Mouse (Mus musculus) kidney, postnatal 25 days (tissue): Measurements from ENCODE around the gene Tmem183a.

Experiments
- DNase-seq, 2 experiments: peaks; one replicate each; pipeline ENCODE4 v3.0.0; 2021; ENCODE audit warnings: mixed read lengths in 2 of 2

The Tmem183a gene

DNA sequence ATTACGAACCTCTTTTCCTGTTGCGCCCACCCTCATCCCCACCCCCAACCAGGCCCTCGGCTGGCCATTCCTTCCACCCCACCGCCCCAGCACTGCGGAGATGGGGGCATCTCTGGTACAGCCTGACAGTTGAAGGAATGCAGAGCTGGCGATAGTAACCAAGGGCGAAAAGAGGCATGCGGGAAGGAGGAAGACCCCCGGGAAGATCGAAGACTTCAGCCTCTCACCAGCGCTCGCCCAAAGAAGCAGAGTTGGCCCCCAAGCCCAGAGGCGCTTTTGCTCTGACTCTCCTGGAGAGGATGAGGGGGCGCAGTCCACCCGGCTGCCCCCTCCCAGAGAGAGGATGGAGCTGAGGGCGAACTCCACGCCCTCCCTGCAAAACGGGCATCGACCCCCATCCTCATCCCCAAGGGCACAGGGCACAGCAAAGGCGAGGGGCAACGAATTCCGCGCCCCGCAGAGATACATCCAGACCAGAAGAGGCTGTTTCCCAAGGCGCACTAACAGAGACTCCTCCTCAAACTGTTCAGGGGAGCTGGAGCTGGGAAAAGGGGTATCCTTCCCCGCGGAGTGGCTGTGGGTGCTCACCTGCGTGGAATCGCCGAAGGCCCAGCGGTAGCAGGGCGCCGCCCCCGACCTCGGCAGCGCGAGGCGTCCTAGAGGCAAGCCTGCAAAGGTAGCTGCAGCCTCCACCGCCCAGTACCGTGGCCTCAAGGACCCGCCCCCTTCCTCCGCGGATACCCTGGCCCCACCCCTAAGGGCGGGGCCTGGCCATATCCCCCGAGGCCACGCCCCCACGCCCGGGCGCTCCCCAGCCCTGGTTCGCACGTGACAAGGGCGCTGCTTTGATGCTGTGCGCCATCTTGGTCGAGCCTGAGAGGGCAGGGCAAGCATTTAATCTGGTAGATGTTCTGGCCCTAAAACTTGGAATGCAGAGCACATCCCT is 17.5 kb downstream of the Tmem183a start:
- DNase-seq, result peak; percentile 77 to 87

GRCm38 (mm10) chr1:134343567-134343966 is 18.2 kb downstream of the Tmem183a start:
- no peak for DNase-seq

DNA sequence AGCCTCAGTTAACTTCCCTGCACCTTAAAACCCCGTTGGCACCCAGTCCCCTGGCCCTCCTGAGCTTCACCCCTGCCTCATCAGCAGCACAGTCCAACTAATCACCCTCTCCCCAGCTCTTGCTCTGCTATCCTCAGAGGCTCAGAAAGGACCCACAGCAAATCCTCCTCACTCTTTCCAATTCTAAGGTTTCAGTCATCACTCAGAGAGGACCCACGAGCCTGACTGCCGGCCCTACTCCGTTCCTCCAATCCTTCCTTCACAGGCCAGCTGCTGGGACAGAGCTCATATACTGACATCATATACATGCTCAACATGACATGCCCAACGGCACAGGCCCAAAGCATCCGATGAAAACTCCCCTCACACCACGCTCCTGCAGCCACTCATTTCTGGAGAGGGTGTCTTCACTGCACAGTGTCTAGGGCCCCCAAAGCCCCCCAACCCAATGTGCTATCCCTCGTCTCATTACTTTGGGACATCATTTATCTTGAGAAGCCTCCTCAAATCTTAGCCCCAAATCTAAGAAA is 18.9 kb downstream of the Tmem183a start:
- DNase-seq, result no peak

DNA sequence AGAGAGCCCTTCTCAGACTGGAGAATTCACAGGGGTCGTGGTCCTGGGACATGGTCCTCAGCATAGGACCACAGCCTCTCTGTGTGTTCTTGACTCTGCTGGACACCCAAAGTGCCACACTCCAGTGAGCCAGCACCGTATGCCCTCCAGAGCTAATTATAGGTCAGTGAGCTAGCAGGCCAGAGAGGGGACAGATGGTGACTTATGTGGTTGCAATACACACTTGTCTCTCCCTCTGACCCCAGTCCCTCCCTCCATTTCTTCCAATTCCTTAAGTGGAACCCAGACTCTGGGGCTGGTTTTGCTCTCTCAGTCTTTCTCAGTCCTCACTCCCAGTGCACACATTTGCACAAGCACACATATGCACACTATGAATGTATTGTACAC is 19.5 kb downstream of the Tmem183a start:
- DNase-seq, result no peak

DNA sequence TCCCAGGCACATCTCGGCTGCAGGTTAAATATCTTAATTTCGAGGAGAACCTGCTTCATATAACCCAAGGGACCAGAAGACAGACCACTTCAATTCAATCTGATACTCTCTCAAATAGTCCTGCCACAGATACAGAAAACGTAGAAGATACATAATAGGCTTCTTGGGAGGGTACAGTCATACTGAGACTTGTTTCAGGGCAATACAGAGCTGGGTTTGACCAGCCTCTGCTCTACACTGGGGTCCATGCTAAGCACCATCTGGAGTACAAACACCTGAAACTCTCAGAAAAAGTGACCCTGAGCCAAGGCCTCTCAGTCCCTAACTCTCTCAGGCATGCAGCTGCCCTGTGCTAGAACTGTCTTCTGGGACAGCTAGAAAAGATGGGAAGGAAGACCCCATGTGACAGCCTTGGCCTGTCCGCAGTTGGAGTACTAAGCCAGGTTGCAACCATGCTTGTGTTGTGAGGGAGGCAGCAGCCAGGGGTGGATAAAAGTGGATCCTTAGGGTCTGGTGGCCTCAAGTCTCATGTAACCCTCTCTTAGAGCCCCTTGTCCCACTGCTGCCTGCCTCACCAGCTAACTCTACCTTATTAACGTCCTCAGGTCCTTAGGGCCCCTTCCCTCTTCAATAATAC is 20.0 kb downstream of the Tmem183a start:
- no peak for DNase-seq

DNA sequence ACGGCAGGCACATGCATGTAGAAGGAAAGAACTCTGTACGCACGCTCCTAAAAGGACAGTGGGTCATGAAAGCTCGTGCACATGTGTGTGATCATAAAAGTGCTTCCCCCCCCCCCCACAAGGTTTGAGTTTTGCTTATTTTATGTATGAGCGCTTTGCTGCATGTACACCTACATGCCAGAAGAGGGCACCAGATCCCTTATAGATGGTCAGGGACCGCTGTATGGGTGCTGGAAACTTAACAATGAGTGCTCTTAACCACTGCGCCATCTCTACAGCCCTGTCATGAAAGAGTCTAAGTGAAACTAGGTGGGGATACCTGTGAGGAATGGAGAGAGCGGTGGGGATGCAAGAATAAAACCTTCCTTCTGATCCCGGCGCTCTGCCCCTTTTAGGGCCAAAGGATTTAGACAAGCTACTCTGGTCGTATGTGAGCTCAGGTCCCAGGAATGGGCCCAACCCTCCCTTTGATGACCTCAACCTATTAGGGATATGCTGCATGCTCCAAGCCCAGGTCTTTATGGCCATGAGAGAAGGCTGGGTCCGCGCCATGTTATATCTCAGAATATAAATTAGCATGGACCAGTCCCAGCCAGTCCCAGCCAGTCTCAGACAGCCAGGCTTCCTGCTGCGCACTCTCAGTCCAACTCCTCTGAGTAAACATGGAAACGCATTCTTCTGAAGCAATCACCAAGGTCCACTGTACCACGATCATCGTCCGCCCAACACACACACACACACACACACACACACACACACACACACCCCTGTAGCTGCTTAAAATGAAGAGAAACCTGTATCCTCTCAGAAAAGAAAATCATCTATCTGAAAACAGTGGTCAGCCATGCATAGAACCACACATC is 21.8 kb downstream of the Tmem183a start:
- no peak for DNase-seq

- no peak for DNase-seq
Measured at GRCm38 (mm10) chr1:134339162-134339561, 22.6 kb downstream of the Tmem183a start.

DNA sequence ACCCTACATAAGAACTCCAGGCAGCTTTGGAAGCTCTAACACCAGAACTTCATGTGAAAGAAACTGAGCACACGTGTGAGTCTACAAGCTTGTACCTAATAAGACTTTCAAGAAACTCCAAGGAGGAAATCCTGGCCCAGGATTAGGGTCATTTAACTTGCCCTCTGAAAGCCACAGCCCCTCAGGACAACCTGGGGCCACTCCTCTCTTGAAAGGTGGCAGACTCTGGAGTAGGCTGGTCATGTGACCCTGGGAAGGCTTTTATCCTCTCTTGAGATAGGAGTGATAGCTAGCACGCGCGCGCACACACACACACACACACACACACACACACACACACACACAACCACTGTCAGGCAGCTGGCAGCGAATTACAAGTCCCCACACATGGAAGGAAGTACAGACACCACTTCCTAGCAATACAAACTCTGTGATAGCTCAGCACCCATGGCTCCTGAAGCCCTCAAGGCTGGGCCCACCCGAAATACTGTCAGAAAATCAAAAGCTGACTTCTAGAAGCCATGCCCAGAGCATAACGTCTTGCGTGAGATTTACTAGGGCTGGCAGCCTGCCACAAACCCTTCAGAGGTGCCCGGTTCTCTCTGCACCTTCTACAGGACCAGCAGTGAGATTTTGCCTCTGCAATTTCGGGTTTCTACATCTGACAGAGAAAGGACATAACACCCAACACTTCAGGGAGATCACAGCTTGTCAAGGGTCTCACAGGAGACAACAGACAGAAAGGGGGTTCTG is 24.6 kb downstream of the Tmem183a start:
- DNase-seq, result no peak

DNA sequence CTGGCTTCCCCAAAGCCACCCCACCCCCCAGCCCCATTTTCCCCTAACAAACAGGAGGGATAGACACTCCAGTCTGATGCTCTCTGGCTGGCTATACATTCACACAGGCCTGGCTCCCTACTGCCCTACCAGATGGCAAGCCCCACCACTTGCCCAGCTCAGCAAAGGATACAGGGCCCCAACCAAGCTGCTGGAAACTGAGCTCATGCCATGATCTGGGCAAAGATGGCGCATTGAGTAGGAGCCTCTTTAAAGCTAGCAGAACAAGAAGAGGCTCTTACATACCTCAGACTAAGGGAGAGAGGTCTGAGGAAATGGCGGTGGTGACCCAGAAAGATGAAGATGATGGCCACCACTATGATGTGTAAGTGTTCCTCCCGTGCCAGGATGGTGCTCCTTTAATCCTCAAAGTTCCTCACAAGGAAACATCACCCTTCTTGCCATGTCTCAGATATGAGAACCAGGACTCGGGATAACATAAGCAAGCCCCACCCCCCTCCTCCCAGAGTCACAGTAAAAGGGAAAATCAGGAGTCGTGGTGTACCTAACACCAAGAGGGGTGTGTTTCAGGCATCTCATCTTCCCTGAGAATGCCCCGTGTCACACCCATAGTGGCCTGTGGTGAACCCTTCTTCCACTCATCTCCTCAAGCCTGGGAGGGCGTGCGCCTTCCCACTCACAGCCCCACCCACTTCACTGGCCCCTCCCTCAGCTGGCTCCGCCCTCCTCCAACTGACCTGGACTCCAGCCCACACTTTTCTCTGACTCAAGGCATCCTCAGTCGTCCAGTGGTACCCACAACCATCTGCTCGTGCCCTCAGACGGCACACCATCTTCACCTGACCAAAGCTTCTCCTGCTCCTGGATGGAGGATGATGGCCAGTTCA is 25.6 kb downstream of the Tmem183a start:
- DNase-seq, result no peak

DNA sequence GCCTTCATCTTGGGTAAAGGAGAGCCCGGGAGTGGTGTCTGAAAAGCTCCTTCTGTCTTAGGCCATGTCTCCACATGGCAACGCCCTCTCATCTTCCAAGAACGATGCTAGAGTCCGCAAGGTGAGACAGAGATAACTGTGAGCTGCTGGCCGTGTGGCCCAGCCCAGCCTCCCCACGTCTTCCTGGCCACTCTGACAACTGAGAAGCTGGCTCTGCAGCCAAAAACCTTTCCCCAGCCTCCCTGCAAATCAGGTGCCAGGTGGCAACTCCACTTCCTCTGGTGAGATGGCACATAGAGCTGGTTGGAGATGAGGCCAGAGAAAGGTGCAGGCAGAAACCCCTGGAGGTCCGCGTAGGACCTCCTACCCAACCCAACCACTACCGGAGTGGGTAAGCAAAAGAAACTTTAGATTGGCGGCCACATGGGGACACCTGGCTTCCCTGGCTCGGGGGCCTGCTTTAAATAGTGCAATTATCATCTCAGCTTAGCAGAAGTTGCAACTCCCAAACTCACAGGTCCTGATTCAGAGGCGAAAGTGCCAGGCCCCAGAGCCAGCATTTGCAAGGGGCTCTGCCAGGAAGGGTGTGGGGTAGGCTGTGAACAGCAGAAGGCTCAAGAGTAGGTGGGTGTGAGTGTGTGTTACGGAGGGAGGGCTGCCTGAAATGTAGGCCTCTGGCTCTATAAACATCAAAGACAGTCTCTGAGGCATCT is 26.4 kb downstream of the Tmem183a start:
- peak in 1 of 2 experiments; percentile 25 for DNase-seq

DNA sequence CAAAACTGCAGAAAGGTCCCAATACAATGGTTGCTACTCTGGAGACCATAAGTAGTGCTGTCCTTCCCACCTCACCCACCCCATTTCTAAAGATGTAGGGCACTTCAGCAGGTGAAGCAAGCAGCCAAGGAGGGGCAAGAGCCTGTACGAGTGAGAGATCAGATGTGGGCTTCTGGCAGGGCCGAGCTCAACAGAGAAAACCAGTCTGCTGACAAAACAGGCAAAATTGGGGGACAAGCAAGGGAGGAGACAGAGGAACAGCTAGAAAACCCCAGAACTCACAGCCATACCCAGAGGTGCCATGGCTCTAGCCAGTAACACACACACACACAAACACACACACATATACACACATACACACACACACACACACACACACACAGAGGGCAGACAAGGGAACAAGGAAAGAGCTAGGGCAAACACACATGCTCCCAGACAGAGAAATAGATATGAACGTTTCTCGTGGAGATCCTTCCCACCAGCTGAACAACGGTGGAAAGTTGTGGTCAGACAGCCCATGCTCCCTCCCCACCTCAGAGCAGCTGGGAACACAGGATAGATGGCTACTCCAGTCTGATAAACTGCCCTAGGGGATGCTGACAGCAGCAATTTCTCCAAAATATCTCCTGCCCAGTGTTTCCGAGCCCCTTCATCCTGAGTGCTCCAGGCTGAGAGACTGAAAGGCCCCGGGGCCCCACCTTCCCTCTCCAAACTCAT is 27.5 kb downstream of the Tmem183a start:
- DNase-seq, result no peak

- peak in 1 of 2 experiments; percentile 31 for DNase-seq
Measured at GRCm38 (mm10) chr1:134333371-134334110, 28.2 kb downstream of the Tmem183a start.

DNA sequence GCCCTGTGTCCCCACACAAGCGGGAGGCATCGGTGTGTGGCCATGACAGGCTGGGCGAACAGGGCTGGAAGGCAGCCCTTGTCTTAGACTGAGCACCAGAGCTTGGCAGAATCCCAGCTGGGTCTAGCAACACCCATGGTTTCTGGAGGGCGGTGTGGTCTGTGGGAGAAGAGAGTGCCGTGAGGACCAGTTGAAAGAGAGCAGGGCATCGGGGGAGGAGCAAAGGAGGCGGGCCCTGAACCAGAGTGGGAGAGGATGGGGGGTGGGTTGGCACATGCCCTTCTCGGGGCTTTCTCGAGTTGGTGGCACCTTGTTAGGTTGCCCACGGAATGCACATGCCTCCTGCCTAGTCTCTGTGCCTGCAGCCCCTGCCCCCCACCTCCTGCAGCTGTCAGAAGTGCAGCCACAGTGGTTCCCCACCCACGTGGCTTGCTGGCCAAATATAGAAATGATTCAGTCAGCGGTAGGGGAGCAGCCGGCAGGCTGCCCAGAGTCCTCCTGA is 29.0 kb downstream of the Tmem183a start, which contains the start of gene Ppfia4:
Gene Ppfia4, minus strand, starts transcription at position 159 of the 502 bp plus-strand sequence.
- peak in 1 of 2 experiments; percentile 55 for DNase-seq

DNA sequence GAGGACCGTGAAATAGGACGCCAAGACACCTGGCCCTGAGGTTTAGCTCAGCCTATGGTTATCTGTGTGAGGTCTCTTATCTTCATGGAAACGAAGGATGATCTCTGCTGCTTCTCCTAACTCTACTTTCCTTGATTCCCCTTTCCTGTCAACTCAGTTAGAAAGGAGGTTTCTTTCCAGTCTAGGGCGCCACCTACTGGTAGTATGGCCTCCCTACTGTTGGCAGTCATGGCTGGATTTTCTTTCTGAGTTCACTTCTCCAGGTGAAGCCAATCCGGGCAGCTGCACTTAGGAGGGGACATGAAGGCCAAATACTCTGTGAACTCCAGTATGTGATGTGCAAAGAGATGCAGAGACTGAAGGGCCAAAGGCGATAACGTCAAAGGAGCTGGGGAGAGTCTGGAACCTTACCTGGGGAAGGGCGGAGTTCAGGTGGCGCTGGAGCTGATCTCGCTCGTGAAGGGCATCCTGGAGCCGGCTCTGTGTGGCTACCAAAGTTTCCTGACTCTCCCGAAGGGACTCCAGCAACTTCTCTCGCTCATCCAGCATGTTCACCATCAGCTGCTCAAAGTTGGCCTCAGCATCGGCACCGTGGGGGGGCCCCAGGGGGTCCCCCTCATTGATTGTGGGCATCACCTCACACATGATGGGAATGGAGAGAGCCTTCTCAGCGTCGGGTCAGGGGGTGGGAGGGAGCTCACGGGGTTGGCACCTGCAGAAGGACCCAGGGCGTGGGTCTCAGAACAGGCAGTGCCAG is 29.7 kb downstream of the Tmem183a start:
- DNase-seq, result peak; percentile 71 to 90

DNA sequence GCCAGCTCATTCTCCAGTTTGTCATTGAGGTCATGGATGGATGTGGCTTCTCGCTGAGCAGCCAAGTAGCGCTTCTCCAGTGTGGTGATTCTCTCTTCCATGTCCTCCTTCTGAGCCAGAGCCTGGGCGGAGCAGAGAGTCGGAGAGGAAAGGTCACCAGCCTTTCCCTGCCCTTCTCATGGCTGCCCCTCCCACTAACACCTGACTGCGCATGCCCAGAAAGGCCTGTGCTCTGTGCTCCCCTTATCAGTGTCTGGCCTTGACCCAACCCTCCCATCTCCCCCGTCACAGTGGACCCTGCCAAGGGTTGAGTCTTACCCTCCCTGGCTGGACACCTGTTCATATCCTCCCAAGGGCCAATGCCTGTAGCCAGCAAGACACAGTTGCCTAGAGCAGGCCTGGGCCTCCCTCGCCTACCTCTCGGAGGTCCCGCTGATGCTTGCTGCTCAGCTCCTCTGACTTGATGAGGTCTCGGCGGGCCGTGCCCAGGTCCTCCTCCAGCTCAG is 34.9 kb downstream of the Tmem183a start:
- DNase-seq, result no peak

- DNase-seq, result peak in 1 of 2 experiments; percentile 41
Measured at GRCm38 (mm10) chr1:134322591-134322990, 39.2 kb downstream of the Tmem183a start.

GRCm38 (mm10) chr1:134320691-134321301 is 41.0 kb downstream of the Tmem183a start:
- DNase-seq, result no peak
